Mouse (Mus musculus): ENCODE measurements around the gene Zkscan2. TPM values are rescaled to one million over a fixed set of nuclear protein-coding genes. Genes with fewer than 3 reads are reported as not detected.

Gene Zkscan2
- polyA plus RNA-seq, 1 experiment from 2014 or later, result 6.4 TPM

DNA sequence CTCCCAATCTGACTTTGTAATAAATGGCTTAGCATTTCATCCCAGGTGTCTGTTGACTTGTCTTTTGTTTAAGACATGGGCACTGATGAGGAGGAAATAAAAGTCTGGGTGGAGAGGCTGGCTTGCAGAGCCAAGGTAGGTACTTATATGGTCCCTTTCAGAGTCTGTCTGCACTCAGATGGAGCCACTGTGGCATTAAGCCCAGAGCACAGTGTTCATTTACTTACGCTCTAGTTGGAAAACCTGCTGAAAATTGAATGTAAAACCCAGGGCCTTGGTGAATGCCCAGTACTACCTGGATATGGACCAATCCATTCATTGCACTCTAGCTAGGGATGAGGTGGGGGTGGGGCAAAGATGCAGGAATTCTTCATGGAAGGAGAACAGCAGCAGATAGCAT is 32.3 kb downstream of the Zkscan2 start:
- Histone ChIP-seq H3K4me2 (no peak overlapping the region), H3K9ac (ENCODE audit: low read length) (no peak overlapping the region), H3K27ac (ENCODE audit: low read depth, low read length) (no peak overlapping the region), H3K4me3 (ENCODE audit: low read depth, low read length) (no peak overlapping the region), H3K9me3 (ENCODE audit: control insufficient read depth, low read length) (no peaks in the 10 kb centered on the region; the same call in 1 of the 2 replicates), H3K27me3 (ENCODE audit: control insufficient read depth, insufficient read depth, low read length) (no peaks in the 10 kb centered on the region), H3K36me3 (ENCODE audit: control insufficient read depth, insufficient read depth, low read length) (no peaks in the 10 kb centered on the region), H3K4me1 (ENCODE audit: control insufficient read depth, insufficient read depth, low read length) (no peaks in the 10 kb centered on the region)
- WGBS, result 93% methylated on average over 1 of the region's 1 CpGs
- DNase-seq (ENCODE audit: low spot score, missing footprints) (no peak), ATAC-seq (ENCODE audit: low FRiP score) (no peak)

DNA sequence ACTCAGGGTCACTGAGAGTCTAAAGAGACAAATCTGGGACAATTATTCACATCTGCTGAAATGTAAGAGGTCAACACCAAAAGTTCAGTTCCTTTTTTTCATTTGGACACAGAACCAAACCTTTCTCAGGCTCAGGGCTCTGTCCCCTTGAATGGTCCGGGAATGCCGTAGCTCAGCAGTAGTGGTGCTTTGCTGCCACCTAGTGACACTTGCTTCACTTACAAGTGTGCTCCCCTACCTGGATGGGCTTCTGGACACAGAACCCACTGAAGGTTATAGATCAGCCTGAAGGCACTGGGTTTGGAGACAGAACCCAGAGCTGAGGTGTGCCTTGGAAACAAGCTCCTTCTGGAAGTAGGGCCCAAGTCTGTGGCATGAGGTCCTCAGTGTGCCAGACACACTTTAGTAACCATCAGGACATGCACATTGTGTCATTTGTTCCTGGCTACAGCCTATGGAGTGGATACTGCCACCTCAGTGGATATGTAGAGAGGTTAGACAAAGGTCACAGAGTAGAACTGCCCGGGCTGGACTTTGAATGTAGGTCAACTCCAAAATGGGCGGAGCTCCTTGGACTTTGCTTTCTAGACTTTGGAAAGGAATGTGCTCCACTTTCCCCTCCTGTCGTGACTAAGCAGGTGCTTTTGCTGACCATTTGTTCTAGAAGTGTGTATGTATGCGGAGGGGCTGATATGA is 34.4 kb downstream of the Zkscan2 start:
- no peak overlapping the region for H3K9ac ChIP-seq (ENCODE audit: low read length)
- no peak overlapping the region for H3K27ac ChIP-seq (ENCODE audit: low read depth, low read length)
- DNase-seq (ENCODE audit: low spot score, missing footprints) (peak; percentile 97), ATAC-seq (ENCODE audit: low FRiP score) (peak; percentile 70; the same call in 1 of the 2 replicates)
- no peaks in the 10 kb centered on the region for H3K9me3 ChIP-seq (ENCODE audit: control insufficient read depth, low read length)
- no peaks in the 10 kb centered on the region for H3K4me1 ChIP-seq (ENCODE audit: control insufficient read depth, insufficient read depth, low read length)
- H3K36me3 ChIP-seq (ENCODE audit: control insufficient read depth, insufficient read depth, low read length), result no peaks in the 10 kb centered on the region
- 37% methylated on average over 6 of the region's 6 CpGs for WGBS
- H3K4me2 ChIP-seq, result no peak overlapping the region
- no peak overlapping the region for H3K4me3 ChIP-seq (ENCODE audit: low read depth, low read length)
- no peaks in the 10 kb centered on the region for H3K27me3 ChIP-seq (ENCODE audit: control insufficient read depth, insufficient read depth, low read length)

DNA sequence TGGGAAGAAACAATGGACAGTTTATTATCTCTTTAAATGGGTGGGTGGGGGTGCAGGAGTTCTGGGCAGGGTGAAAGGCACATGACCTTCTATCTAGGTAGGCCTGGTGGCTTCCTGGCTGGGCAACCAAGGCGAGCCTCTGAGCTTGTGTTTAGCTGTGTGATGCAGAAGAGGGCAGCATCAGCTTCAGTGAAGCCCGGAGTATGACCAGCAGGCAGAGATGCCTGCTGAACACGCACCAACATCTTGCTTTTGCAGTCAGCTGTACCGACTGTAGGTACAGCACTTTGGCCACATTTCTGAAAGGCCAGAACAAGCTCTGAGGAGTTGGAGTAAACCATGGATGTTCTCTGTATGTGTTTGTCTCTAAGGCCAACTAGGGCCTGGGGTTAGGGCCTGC is 36.7 kb downstream of the Zkscan2 start:
- Histone ChIP-seq H3K4me2 (no peak overlapping the region), H3K4me3 (ENCODE audit: low read depth, low read length) (no peak overlapping the region), H3K9ac (ENCODE audit: low read length) (no peak overlapping the region), H3K36me3 (ENCODE audit: control insufficient read depth, insufficient read depth, low read length) (no peaks in the 10 kb centered on the region), H3K9me3 (ENCODE audit: control insufficient read depth, low read length) (no peaks in the 10 kb centered on the region), H3K27ac (ENCODE audit: low read depth, low read length) (no peak overlapping the region), H3K27me3 (ENCODE audit: control insufficient read depth, insufficient read depth, low read length) (no peaks in the 10 kb centered on the region), H3K4me1 (ENCODE audit: control insufficient read depth, insufficient read depth, low read length) (no peaks in the 10 kb centered on the region)
- no peak for DNase-seq (ENCODE audit: low spot score, missing footprints)
- ATAC-seq (ENCODE audit: low FRiP score), result no peak
- WGBS, result 82% methylated on average over 4 of the region's 4 CpGs

DNA sequence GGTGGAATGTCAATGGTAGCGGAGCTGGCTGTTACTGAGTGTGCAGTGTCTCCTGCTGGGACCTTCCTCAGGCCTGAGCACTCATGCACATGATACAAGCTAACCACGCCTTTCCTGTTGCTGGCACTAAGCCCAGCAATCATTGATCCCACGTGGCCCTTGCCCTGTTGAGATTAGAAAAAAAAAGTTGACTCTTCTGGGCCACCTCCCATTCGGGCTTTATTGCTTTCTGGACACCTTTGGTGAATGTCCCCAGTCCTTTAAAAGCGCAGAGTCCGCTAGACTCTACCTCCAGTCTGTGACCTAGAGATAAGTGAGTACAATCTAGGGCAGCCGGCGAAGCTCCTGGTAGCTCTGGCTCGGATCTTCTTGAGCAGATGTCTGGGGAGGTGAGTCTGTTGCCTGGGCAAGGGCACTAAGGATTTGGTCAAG is 38.2 kb downstream of the Zkscan2 start, which contains the start of gene Aqp8:
Gene Aqp8 (plus strand): TSS at position 222 of the 432 bp plus-strand sequence.
- no peaks in the 10 kb centered on the region for H3K27me3 ChIP-seq (ENCODE audit: control insufficient read depth, insufficient read depth, low read length)
- H3K9ac ChIP-seq (ENCODE audit: low read length), result no peak within 1 kb of the TSS
- no peaks in the 10 kb centered on the region for H3K9me3 ChIP-seq (ENCODE audit: control insufficient read depth, low read length)
- 80% methylated on average over 9 of the region's 9 CpGs for WGBS
- DNase-seq (ENCODE audit: low spot score, missing footprints) (no peak), ATAC-seq (ENCODE audit: low FRiP score) (no peak)
- H3K4me2 ChIP-seq, result no peak within 1 kb of the TSS
- H3K36me3 ChIP-seq (ENCODE audit: control insufficient read depth, insufficient read depth, low read length), result no peaks in the 10 kb centered on the region
- no peak within 1 kb of the TSS for H3K4me3 ChIP-seq (ENCODE audit: low read depth, low read length)
- H3K27ac ChIP-seq (ENCODE audit: low read depth, low read length), result no peak within 1 kb of the TSS
- H3K4me1 ChIP-seq (ENCODE audit: control insufficient read depth, insufficient read depth, low read length), result no peaks in the 10 kb centered on the region

DNA sequence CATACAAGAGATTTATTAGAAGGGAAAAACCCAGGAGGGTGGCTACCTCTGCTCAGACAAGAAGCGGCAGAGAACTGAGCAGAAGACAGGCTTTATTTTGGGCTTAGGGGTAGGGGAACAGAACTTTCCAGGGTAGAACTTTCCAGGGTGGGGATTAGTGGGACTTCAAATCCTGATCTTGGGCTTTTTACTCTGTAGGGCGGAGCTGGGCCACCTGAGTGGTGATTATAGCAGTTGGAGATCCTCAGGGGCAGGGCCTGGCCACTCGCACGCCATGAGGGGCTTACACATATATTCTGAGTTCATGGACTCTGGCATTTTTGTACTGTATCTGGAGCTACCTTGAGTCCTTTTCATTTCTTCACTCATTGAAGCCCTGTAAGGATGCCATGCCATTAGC is 38.9 kb downstream of the Zkscan2 start:
- ATAC-seq (ENCODE audit: low FRiP score) (no peak), DNase-seq (ENCODE audit: low spot score, missing footprints) (no peak)
- Histone ChIP-seq H3K4me1 (ENCODE audit: control insufficient read depth, insufficient read depth, low read length) (no peaks in the 10 kb centered on the region), H3K4me3 (ENCODE audit: low read depth, low read length) (no peak overlapping the region), H3K9me3 (ENCODE audit: control insufficient read depth, low read length) (no peaks in the 10 kb centered on the region), H3K9ac (ENCODE audit: low read length) (no peak overlapping the region), H3K36me3 (ENCODE audit: control insufficient read depth, insufficient read depth, low read length) (no peaks in the 10 kb centered on the region), H3K27me3 (ENCODE audit: control insufficient read depth, insufficient read depth, low read length) (no peaks in the 10 kb centered on the region), H3K4me2 (no peak overlapping the region), H3K27ac (ENCODE audit: low read depth, low read length) (no peak overlapping the region)
- 86% methylated on average over 4 of the region's 4 CpGs for WGBS

DNA sequence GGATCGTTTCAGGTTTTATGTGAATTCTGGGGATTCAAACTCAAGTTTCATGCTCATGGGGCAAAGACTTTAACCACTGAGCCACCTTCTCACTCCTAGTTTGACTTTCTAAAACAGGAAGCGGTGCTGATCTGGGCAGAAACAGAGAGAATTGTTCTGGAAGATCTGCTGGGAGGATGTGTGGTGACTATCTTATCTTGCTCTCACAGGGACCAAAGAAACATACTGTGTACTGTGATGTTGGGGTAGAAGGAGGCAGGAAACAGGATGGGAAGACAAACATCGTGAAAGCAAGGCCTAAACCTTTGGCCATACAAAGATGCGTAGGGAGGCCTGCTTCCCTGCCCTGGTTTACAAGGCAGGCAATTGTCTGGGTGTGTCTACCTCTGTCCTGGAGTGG is 41.0 kb downstream of the Zkscan2 start:
- Histone ChIP-seq H3K4me2 (no peak overlapping the region), H3K27ac (ENCODE audit: low read depth, low read length) (no peak overlapping the region), H3K9me3 (ENCODE audit: control insufficient read depth, low read length) (no peaks in the 10 kb centered on the region), H3K27me3 (ENCODE audit: control insufficient read depth, insufficient read depth, low read length) (no peaks in the 10 kb centered on the region), H3K4me1 (ENCODE audit: control insufficient read depth, insufficient read depth, low read length) (no peaks in the 10 kb centered on the region), H3K36me3 (ENCODE audit: control insufficient read depth, insufficient read depth, low read length) (no peaks in the 10 kb centered on the region), H3K9ac (ENCODE audit: low read length) (no peak overlapping the region), H3K4me3 (ENCODE audit: low read depth, low read length) (no peak overlapping the region)
- ATAC-seq (ENCODE audit: low FRiP score) (no peak), DNase-seq (ENCODE audit: low spot score, missing footprints) (no peak)
- WGBS, result 74% methylated on average over 4 of the region's 4 CpGs

DNA sequence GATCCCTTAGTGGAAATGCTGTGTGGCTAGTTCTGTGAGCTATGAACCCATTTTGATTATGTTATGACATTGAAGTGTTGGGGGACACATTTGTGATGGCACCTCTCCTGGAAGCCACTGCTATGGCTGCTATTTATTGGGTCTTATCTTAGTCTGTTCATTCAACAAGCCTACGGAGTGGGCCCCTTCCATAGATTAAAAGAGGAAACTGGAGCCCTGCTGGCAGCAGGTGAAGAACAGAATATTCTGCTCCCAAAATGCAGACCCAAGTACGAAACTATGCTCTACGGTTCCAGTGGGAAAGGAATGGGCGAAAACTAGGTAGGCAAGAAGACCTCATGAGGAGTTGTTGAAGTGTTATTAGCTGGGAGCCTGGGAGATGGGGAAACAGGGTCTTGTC is 41.9 kb downstream of the Zkscan2 start:
- Histone ChIP-seq H3K9me3 (ENCODE audit: control insufficient read depth, low read length) (no peaks in the 10 kb centered on the region), H3K4me2 (no peak overlapping the region), H3K9ac (ENCODE audit: low read length) (no peak overlapping the region), H3K4me1 (ENCODE audit: control insufficient read depth, insufficient read depth, low read length) (no peaks in the 10 kb centered on the region), H3K27ac (ENCODE audit: low read depth, low read length) (no peak overlapping the region), H3K27me3 (ENCODE audit: control insufficient read depth, insufficient read depth, low read length) (no peaks in the 10 kb centered on the region), H3K4me3 (ENCODE audit: low read depth, low read length) (no peak overlapping the region), H3K36me3 (ENCODE audit: control insufficient read depth, insufficient read depth, low read length) (no peaks in the 10 kb centered on the region)
- ATAC-seq (ENCODE audit: low FRiP score) (no peak), DNase-seq (ENCODE audit: low spot score, missing footprints) (no peak)
- WGBS, result 90% methylated on average over 4 of the region's 4 CpGs

DNA sequence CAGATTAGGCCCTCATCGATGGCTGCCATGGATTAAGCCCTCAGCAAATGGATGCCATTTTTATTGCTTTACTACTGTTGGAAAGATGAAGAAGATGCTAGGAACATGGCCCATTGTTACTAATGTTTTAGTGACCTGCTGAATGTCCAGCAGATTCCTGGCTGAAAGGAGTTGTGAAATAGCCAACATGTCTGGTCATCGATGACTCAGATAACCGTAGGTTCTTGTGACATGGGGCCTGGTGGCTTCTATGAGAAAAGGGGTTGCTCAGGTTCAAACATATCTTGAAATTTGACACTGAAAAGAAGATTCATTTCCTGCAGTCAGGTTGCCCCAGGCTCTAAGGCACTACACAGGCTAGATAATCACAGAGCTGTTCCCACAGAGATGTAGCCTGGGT is 45.2 kb downstream of the Zkscan2 start:
- no peak overlapping the region for H3K4me2 ChIP-seq
- H3K36me3 ChIP-seq (ENCODE audit: control insufficient read depth, insufficient read depth, low read length), result no peaks in the 10 kb centered on the region
- ATAC-seq (ENCODE audit: low FRiP score) (no peak), DNase-seq (ENCODE audit: low spot score, missing footprints) (no peak)
- no peaks in the 10 kb centered on the region for H3K27me3 ChIP-seq (ENCODE audit: control insufficient read depth, insufficient read depth, low read length)
- no peak overlapping the region for H3K9ac ChIP-seq (ENCODE audit: low read length)
- H3K27ac ChIP-seq (ENCODE audit: low read depth, low read length), result no peak overlapping the region
- no peak overlapping the region for H3K4me3 ChIP-seq (ENCODE audit: low read depth, low read length)
- H3K9me3 ChIP-seq (ENCODE audit: control insufficient read depth, low read length), result no peaks in the 10 kb centered on the region
- no peaks in the 10 kb centered on the region for H3K4me1 ChIP-seq (ENCODE audit: control insufficient read depth, insufficient read depth, low read length)
- WGBS, result 95% methylated on average over 3 of the region's 3 CpGs

DNA sequence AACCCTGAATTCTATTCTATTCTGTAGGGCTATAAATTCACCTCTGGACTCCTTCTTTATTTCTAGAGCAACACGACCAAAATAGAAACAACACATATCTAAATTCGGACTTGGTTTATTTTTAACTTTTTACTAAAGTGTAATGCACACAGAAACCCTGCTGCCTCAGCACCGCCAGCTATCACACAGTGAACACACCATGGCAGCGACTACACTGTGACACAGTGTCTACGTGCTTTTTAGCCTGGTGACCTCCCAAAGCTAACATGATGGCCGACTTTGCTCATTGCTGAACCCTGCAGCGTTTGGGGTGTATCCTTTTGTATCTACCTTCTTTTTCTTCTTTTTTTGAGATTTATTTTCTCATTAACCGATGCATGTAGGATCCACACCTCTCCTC is 47.2 kb downstream of the Zkscan2 start:
- H3K9ac ChIP-seq (ENCODE audit: low read length), result no peak overlapping the region
- ATAC-seq (ENCODE audit: low FRiP score) (no peak), DNase-seq (ENCODE audit: low spot score, missing footprints) (no peak)
- no peaks in the 10 kb centered on the region for H3K9me3 ChIP-seq (ENCODE audit: control insufficient read depth, low read length)
- H3K4me3 ChIP-seq (ENCODE audit: low read depth, low read length), result no peak overlapping the region
- WGBS, result 94% methylated on average over 8 of the region's 8 CpGs
- no peaks in the 10 kb centered on the region for H3K4me1 ChIP-seq (ENCODE audit: control insufficient read depth, insufficient read depth, low read length)
- no peaks in the 10 kb centered on the region for H3K27me3 ChIP-seq (ENCODE audit: control insufficient read depth, insufficient read depth, low read length)
- no peak overlapping the region for H3K27ac ChIP-seq (ENCODE audit: low read depth, low read length)
- H3K36me3 ChIP-seq (ENCODE audit: control insufficient read depth, insufficient read depth, low read length), result no peaks in the 10 kb centered on the region
- no peak overlapping the region for H3K4me2 ChIP-seq

Data from midbrain, embryonic 11.5 days (tissue).